Mouse (Mus musculus): ENCODE results near the gene Fastkd5.

- TF ChIP-seq POLR2A (IDR thresholded peaks at IDR 0.05; ENCODE audit: low read depth, low read length) (0 out of 2 replicates have a peak, but pooled peaks have one; percentile 28), CTCF (IDR thresholded peaks at IDR 0.05; ENCODE audit: borderline replicate concordance, insufficient read depth, low read length) (peak; percentile 18; the same call in 1 of the 2 replicates)
Observed at GRCm38 (mm10) chr2:130634739-130635411, 5.0 kb upstream of the Fastkd5 start.
